Mouse (Mus musculus) bone marrow macrophage, adult 2 months (primary cell): ENCODE results near the gene Cyp1a2.

Experiments used
- CTCF ChIP-seq: IDR thresholded peaks from 2 replicates; pipeline ENCODE4 v1.5.1; 2012; ENCODE audit warnings: low read depth, mild to moderate bottlenecking, low read length, moderate library complexity
- POLR2A ChIP-seq: IDR thresholded peaks from 2 replicates; pipeline ENCODE4 v1.6.1; 2012; ENCODE audit warnings: mild to moderate bottlenecking, low read depth, low read length, borderline replicate concordance

- TF ChIP-seq CTCF (no peak), POLR2A (no peak)
These were observed 28.5 kb downstream of the Cyp1a2 start for GRCm38 (mm10) chr9:57654966-57655365.
